Mouse (Mus musculus) Patski (cell line): ENCODE results near the gene Lin7b. TPM values are rescaled to one million over a fixed set of nuclear protein-coding genes. Genes with fewer than 3 reads are reported as not detected.

Experiments used
- ATAC-seq: fragments of 100-300 bp; one replicate; pipeline ENCODE4 v1.8.0; 2021
- CTCF ChIA-PET: fragments of 350-600 bp; sonication (Branson Sonifier 250); formaldehyde crosslinking; loops from one replicate; lab custom pipeline; 2022; ENCODE audit warnings: inconsistent platforms; lab: Charles Lee
- POLR2A ChIA-PET: fragments of 350-600 bp; sonication (Branson Sonifier 250); formaldehyde crosslinking; loops from one replicate; lab custom pipeline; 2022; ENCODE audit warnings: antibody characterized with exemption, inconsistent platforms; lab: Charles Lee
- DNase-seq: peaks from one replicate; pipeline ENCODE4 v3.0.0-alpha.2; 2011; ENCODE audit warnings: low read depth, low spot score
- H3K27me3 ChIP-seq: fragments of 371-371 bp; one replicate; pipeline ENCODE4 v1.5.1; 2021
- CTCF ChIP-seq: fragments of 100-300 bp; IDR thresholded peaks from one replicate; pipeline ENCODE4 v1.5.1; 2021
- in situ Hi-C: fragments of 300-500 bp; cut with MboI; formaldehyde crosslinking; loops from 3 replicates; pipeline ENCODE4 v1.11.1; 2018; ENCODE audit warnings: low pct_unique_long_range_greater_than_20kb, mixed read lengths
- polyA plus RNA-seq: library from polyadenylated mRNA; unstranded; gene quantifications from one replicate; pipeline ENCODE4 v1.2.3, GENCODE M21; 2021

Gene Lin7b
- polyA plus RNA-seq, 1 experiment from 2014 or later: 4.7 TPM

DNA sequence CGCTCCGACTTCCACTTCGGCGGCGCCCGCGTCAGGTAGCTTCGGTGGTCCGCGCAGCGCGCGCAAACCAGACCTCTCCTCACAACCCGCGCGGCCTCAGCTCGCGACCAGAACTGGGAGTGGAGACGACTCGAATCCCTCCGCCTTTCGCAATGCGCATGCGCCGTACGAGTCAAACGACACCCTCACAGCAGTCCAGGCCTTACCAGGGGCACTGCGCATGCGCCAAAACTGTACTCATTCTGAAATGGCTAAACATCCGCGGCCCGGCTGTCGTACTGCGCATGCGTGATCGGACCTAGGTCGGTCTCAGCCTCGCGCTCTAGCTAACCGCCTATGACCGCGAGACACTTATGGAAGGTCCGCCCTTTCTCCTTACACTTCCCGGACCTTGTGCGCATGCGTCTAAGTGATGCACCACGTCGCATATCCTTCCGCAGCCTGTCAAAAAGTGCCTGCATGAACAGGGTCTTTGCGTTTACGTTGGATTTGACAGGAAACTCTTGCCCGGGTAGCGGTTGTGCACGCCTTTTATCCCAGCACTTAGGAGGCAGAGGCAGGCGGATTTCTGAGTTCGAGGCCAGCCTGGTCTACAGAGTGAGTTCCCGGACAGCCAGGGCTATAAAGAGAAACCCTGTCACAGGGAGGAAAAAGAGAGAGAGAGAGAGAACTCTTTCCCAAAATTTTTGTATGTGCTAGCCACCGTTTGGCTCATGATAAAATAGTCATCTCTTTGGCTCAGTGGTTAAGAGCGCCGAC lies 25.4 kb upstream of the Lin7b start, which contains the start of gene Snrnp70:
Gene Snrnp70 (minus strand): TSS at position 165 of the 759 bp plus-strand sequence.
- no peak for TF ChIP-seq CTCF
- ChIA-PET CTCF (interaction anchor here (0.6 to 1.6 kb wide), 3 partner anchors 30 to 97 kb away, joined by 3 to 5 read pairs (median 5); no protein-coding TSS in a partner anchor), POLR2A (interaction anchor here (0.6 to 1.2 kb wide), 2 partner anchors 13 to 132 kb away, joined by 3 read pairs; no protein-coding TSS in a partner anchor)
- H3K27me3 ChIP-seq: no peaks in the 10 kb centered on the region
- DNase-seq (peak; percentile 99), ATAC-seq (peak; percentile 93)
- in situ Hi-C loops: no loop called here

DNA sequence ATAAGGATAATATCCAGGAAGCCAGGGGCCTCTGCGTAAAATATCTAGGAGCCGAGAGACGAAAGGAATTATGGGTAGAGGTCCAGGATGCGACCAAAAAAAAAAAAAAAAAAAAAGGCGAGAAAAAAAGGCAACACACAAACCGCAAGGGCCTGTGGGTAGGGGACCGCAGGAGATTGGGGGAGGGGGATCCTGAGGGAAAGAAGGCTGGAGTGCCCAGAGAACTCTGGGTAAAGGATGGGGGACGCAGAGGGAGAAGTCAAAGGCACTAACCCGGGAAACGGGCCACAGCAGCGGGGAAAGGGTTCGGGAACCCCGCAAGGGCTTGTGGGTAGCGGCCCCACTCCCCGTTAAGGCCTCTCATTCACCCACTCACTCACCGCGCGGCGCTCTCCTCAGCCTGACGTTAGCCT lies 24.8 kb upstream of the Lin7b start:
- ChIA-PET POLR2A (interaction anchor here (0.6 to 1.2 kb wide), 2 partner anchors 13 to 131 kb away, joined by 3 read pairs; no protein-coding TSS in a partner anchor), CTCF (interaction anchor here (0.6 kb wide), 1 partner anchor 86 kb away, joined by 3 read pairs; no protein-coding TSS in a partner anchor)
- peak; percentile 28 for DNase-seq
- peak; percentile 68 for ATAC-seq
- no peaks in the 10 kb centered on the region for H3K27me3 ChIP-seq
- in situ Hi-C loops: no loop called here
- TF ChIP-seq CTCF: no peak

DNA sequence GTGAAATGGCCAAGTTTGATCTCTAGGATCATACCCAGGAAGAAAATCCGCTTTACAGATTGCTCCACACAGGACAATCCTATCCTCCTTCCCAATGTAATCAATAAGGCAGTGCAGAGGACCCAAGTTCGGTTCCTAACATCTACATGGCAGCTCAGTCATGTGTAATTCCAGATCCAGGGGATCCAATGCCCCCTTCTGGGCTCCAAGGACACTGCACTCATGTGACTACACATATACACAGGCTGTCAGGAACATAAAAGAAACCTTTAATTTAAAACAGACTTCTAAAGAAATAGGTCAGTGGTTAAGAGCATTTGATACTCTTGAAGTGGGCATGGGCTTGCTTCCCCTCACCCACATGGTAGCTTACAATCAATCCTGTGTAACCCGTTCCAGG lies 15.7 kb upstream of the Lin7b start:
- ChIA-PET POLR2A (no interaction called here), CTCF (no interaction called here)
- DNase-seq (no peak), ATAC-seq (no peak)
- no peak for TF ChIP-seq CTCF
- H3K27me3 ChIP-seq: no peaks in the 10 kb centered on the region
- in situ Hi-C loops: no loop called here

DNA sequence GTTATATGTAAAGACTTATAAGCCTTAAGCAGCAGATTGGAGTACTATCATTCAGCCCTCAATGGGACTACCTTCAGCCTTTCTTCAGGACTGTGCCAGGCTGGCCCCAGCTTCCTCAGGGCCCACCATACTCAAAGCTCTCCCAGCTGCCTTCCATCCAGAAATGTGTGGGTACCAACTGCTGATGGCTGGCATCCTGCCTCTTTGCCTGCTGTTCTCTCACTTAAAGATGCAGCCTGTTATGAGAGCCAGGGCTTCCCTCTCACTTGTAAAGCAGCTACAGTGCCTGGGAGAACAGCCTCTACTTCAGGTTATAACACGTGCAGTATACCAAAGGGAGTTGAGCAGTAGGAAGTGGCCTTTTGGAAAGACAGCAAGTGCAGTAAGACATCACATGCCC lies 5.7 kb upstream of the Lin7b start:
- in situ Hi-C loops: no loop called here
- DNase-seq (no peak), ATAC-seq (no peak)
- CTCF ChIA-PET: no interaction called here
- no peak for TF ChIP-seq CTCF
- H3K27me3 ChIP-seq: no peaks in the 10 kb centered on the region
- POLR2A ChIA-PET: no interaction called here

DNA sequence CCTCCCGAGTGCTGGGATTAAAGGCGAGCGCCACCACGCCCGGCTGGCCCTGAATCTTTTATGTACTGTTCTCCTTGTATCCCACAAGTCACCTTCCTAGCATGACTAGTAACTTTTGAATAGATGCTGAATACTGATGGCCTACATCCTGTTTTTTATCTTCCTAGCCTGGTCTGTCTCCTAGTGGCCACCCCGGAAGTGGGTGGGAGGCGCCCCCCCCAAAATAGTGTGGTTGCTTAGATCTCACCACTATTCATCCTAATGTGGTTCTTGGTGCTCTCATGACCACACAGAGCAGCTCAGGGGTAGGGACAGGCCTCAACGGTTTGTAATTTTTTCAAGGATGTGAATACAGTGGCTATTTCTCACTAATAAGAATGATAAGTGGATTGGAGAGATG lies 4.2 kb upstream of the Lin7b start:
- H3K27me3 ChIP-seq: no peaks in the 10 kb centered on the region
- ChIA-PET POLR2A (no interaction called here), CTCF (no interaction called here)
- TF ChIP-seq CTCF: no peak
- no peak for DNase-seq
- no peak for ATAC-seq
- in situ Hi-C loops: no loop called here

DNA sequence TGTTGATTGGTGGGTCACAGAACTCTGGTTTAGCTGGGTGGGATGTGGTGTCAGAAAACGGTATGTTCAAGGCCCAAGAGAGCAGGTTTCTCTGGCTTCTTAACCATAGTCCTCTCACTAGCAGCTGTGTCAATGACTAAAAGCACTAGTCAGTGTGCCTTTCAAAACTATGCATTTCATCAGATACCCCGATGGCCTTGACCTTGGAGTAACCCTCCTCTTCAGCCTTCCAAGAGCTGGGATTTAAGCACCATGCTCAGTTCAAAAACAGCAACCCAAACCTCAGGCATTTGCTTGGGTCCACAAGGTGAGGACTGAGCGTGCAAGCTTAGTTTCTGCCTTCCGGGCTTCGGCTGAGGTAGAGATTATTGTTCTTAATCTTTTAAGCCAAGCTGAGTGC lies 2.0 kb upstream of the Lin7b start:
- TF ChIP-seq CTCF: no peak
- in situ Hi-C loops: no loop called here
- CTCF ChIA-PET: interaction anchor here (0.9 to 1.4 kb wide), 3 partner anchors 33 to 67 kb away, joined by 3 to 5 read pairs (median 4); partner anchors contain the start of gene Kcna7

DNA sequence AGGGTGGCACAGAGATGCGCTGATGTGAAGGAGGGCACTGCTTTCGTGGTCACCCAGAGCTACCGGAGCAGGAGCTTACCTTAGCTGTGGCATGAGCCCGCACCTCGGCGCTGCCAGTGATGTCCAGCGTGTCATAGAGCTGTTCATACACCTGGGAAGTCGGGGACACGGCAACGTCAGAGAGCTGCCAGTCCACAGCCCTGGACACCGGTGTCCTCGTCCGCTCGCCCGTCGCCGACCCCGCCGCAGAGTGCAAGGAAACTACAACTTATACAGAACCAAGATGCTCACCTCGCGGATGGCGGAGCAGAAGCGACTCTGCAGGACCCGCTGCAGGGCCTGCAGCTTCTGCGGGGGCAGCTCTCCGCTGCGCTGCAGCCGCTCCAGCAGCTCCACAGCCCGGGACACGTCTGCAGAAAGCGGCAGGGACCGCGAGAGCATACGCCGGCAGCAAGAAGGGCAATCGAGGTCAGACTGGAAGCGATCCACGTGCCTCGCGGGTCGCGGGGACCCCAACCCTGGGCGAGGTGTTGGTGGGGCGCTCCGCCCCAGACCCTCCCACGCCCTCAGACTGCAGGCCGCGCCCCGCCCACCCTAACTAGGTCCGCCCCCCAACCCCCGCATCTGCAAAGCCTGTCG lies 428 bp downstream of the Lin7b start:
- TF ChIP-seq CTCF: no peak
- no peaks in the 10 kb centered on the region for H3K27me3 ChIP-seq
- in situ Hi-C loops: no loop called here
- ATAC-seq (no peak), DNase-seq (no peak)
- ChIA-PET CTCF (interaction anchor here (1.0 kb wide), 1 partner anchor 70 kb away, joined by 5 read pairs; no protein-coding TSS in a partner anchor), POLR2A (no interaction called here)

More for the DNA sequence above, 2.0 kb upstream of the Lin7b start:
- no peak for ATAC-seq
- H3K27me3 ChIP-seq: no peaks in the 10 kb centered on the region
- DNase-seq: no peak
- POLR2A ChIA-PET: no interaction called here

DNA sequence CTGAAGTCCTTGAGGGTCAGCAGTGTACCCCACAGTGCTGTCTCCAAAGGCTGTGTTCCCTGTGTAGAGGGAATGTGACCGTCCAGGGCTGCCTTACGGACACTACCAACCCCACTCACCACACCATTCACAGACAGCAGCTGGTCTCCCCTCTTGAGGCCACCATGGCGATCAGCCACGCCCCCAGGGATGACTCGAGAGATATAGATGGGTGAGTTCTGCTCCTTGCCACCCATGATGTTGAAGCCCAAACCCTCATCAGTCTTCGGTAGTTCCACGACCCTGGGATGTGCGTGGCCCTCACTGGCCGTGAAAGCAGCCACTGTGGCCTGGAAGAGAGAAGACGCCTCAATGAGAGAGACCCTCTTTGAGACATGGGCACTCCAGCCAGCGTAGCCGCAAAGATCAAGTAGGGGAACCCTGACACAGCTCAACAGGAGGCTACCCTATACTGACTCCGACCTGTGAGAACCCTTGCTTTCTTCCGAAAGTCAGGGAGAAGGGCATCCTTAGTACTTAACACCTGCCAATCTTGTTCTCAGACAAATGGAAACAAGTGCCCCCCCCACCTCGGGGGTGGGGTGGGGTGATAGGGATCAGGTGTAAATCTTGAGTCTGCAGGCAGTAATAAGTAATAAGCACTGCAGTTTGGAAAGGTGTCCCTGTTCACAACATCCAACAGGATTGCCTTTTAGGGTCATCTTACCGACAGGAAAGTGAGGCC lies 1.2 kb downstream of the Lin7b start:
- TF ChIP-seq CTCF: no peak
- ATAC-seq (no peak), DNase-seq (no peak)
- in situ Hi-C loops: no loop called here
- CTCF ChIA-PET: interaction anchor here (1.0 kb wide), 1 partner anchor 69 kb away, joined by 5 read pairs; no protein-coding TSS in a partner anchor
- H3K27me3 ChIP-seq: no peaks in the 10 kb centered on the region
- POLR2A ChIA-PET: no interaction called here

DNA sequence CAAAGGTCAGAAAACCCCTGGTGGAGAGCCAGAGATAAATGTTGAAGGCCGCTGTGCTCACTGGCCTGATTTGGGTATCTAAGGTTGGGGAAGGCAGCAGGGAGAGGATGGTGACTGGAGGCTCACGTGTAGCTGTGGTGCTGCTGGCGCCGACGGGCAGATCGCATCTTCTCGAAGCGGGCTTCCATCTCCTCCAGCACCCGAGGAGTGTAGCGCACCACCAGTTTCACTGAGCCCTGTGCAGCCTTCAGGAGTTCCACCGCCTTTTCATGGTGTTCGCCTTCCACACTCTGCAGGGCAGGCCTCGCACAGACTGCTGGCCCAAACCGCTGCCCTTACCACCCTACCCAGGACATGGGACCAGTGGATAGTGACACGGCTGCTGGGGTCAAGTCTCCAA lies 2.2 kb downstream of the Lin7b start:
- ChIA-PET POLR2A (no interaction called here), CTCF (interaction anchor here (1.0 kb wide), 1 partner anchor 25 kb away, joined by 4 read pairs; no protein-coding TSS in a partner anchor)
- no peak for DNase-seq
- TF ChIP-seq CTCF: no peak
- no peaks in the 10 kb centered on the region for H3K27me3 ChIP-seq
- no peak for ATAC-seq
- in situ Hi-C loops: no loop called here
